Mouse (Mus musculus): ENCODE measurements around the gene Gm11549. TPM values are rescaled to one million over a fixed set of nuclear protein-coding genes. Genes with fewer than 3 reads are reported as not detected.

Gene Gm11549
- total and polyA plus RNA-seq, 2 experiments from 2014 or later, result 0.22 to 0.31 TPM

DNA sequence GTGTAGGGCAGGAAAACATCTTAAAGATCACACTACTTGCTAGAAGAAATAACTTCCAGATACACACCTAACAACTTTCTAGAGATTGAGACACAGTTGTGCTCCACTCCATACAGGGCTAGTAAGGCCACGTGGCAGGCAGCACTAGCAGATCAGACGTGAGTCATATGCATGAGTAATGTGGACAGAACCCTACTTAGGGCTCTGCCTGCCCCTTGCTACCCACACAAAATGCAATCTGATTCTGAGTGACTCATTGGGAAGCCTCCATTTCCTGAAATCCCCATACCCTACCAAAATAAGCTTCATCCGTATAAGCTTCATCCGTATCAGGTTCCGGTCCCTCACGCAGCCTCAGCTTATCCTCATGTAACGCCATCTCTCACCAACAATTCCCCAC, 54.0 kb downstream of the Gm11549 start:
- no peak overlapping the region for H3K4me2 ChIP-seq (ENCODE audit: low read depth, low read length, poor library complexity, severe bottlenecking)
- H3K27ac ChIP-seq (ENCODE audit: low read depth, low read length), result no peak overlapping the region
- DNase-seq (ENCODE audit: low spot score), result no peak
- H3K4me3 ChIP-seq (ENCODE audit: low read depth, low read length), result no peak overlapping the region
- no peaks in the 10 kb centered on the region for H3K36me3 ChIP-seq (ENCODE audit: insufficient read depth, low read length)
- H3K4me1 ChIP-seq (ENCODE audit: insufficient read depth, low read length), result no peaks in the 10 kb centered on the region
- H3K9ac ChIP-seq (replicated peaks; ENCODE audit: low read length, poor library complexity, severe bottlenecking), result no peak overlapping the region
- WGBS, result 93% methylated on average over 7 of the region's 7 CpGs
- H3K9me3 ChIP-seq (ENCODE audit: low read length), result no peaks in the 10 kb centered on the region
- no peak for TF ChIP-seq CTCF (IDR thresholded peaks at IDR 0.05)
- H3K27me3 ChIP-seq (ENCODE audit: insufficient read depth, low read length), result no peaks in the 10 kb centered on the region; the same call in 1 of the 2 replicates
- ATAC-seq (ENCODE audit: low FRiP score), result no peak

DNA sequence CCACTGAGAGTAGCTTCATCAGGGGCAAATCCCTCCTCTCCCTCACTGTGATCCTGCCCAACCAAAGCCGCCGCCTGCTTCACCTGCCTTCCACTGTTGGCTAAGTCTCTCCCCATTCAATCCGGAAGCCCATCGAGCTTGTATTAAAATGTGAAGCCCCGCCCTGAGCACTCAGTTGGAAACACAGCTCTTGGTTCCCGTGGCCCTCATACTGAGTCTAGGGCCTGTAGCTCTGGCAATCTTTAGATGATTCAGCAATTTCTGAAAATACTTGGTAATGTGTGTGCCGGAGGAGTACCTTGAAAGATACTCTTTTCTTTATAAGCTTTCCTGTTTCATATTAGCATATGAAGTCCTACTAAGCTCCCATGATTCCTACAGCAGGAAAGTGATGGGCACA, 56.1 kb downstream of the Gm11549 start:
- ATAC-seq (ENCODE audit: low FRiP score) (no peak), DNase-seq (ENCODE audit: low spot score) (no peak)
- H3K4me1 ChIP-seq (ENCODE audit: insufficient read depth, low read length), result no peaks in the 10 kb centered on the region
- H3K27ac ChIP-seq (ENCODE audit: low read depth, low read length), result no peak overlapping the region
- H3K4me3 ChIP-seq (ENCODE audit: low read depth, low read length), result no peak overlapping the region
- H3K27me3 ChIP-seq (ENCODE audit: insufficient read depth, low read length), result no peaks in the 10 kb centered on the region; the same call in 1 of the 2 replicates
- H3K36me3 ChIP-seq (ENCODE audit: insufficient read depth, low read length), result no peaks in the 10 kb centered on the region
- WGBS, result 60% methylated on average over 7 of the region's 7 CpGs
- no peaks in the 10 kb centered on the region for H3K9me3 ChIP-seq (ENCODE audit: low read length)
- TF ChIP-seq CTCF (IDR thresholded peaks at IDR 0.05), result no peak
- no peak overlapping the region for H3K9ac ChIP-seq (replicated peaks; ENCODE audit: low read length, poor library complexity, severe bottlenecking)
- H3K4me2 ChIP-seq (ENCODE audit: low read depth, low read length, poor library complexity, severe bottlenecking), result no peak overlapping the region

Small RNA genes within 50 kb of the gene (microRNA-seq; reads per million reads assigned to microRNA genes)
- gene Mir7009 (ENCODE audit: borderline number of aligned reads), result not detected

Other genes starting within 250 kb of the Gm11549 start
- 27.9 and 28.2 TPM in 2 replicates for gene Anxa5, start 45.9 kb downstream of the Gm11549 start, total RNA-seq (2014; rRNA removed)
- 43.1 and 48.4 TPM in 2 replicates for gene Anxa5, start 45.9 kb downstream of the Gm11549 start, polyA plus RNA-seq (2015; fragmentation: Nextera tagmentation; extraction: Ambion mirVana)
- gene 1810062G17Rik, start 45.9 kb downstream of the Gm11549 start, total RNA-seq (2014; rRNA removed), result not detected in 2 replicates
- gene 1810062G17Rik, start 45.9 kb downstream of the Gm11549 start, polyA plus RNA-seq (2015; fragmentation: Nextera tagmentation; extraction: Ambion mirVana), result 0.23 and 0.44 TPM in 2 replicates
- gene Exosc9, start 30.8 kb upstream of the Gm11549 start, total RNA-seq (2014; rRNA removed), result 42.5 and 53.9 TPM in 2 replicates
- gene Exosc9, start 30.8 kb upstream of the Gm11549 start, polyA plus RNA-seq (2015; fragmentation: Nextera tagmentation; extraction: Ambion mirVana), result 68.2 and 70.9 TPM in 2 replicates
- gene Ccna2, start 50.3 kb upstream of the Gm11549 start, total RNA-seq (2014; rRNA removed), result 15.0 and 16.9 TPM in 2 replicates
- gene Ccna2, start 50.3 kb upstream of the Gm11549 start, polyA plus RNA-seq (2015; fragmentation: Nextera tagmentation; extraction: Ambion mirVana), result 10.5 and 10.7 TPM in 2 replicates
- gene Bbs7, start 91.7 kb upstream of the Gm11549 start, total RNA-seq (2014; rRNA removed), result 13.2 and 16.8 TPM in 2 replicates
- gene Bbs7, start 91.7 kb upstream of the Gm11549 start, polyA plus RNA-seq (2015; fragmentation: Nextera tagmentation; extraction: Ambion mirVana), result 15.6 and 16.2 TPM in 2 replicates
- gene Trpc3, start 168.4 kb upstream of the Gm11549 start, total RNA-seq (2014; rRNA removed), result 21.5 and 29.9 TPM in 2 replicates
- 9.0 and 9.9 TPM in 2 replicates for gene Trpc3, start 168.4 kb upstream of the Gm11549 start, polyA plus RNA-seq (2015; fragmentation: Nextera tagmentation; extraction: Ambion mirVana)

Measured in midbrain, postnatal 0 days (tissue).